Mouse (Mus musculus): ENCODE measurements around the gene March8. TPM values are rescaled to one million over a fixed set of nuclear protein-coding genes. Genes with fewer than 3 reads are reported as not detected.

March8 gene
- polyA plus RNA-seq, 1 experiment from 2014 or later, result 28.6 TPM

GRCm38 (mm10) chr6:116398136-116398535 is 60.3 kb downstream of the March8 start:
- H3K27me3 ChIP-seq (ENCODE audit: control insufficient read depth, insufficient read depth, low read length), result no peaks in the 10 kb centered on the region
- 51% methylated on average over 2 of the region's 2 CpGs for WGBS
- no peaks in the 10 kb centered on the region for H3K4me1 ChIP-seq (ENCODE audit: control insufficient read depth in 2 of 2, insufficient read depth in 2 of 2, low read length in 2 of 2)
- H3K4me2 ChIP-seq (ENCODE audit: low read length), result no peak overlapping the region
- no peak overlapping the region for H3K27ac ChIP-seq (replicated peaks in 1 of 2; ENCODE audit: control insufficient read depth in 1 of 2, insufficient read depth in 1 of 2, low read depth in 2 of 2, low read length in 2 of 2)
- no peak overlapping the region for H3K4me3 ChIP-seq (ENCODE audit: control insufficient read depth in 1 of 2, insufficient read depth in 1 of 2, low read depth in 1 of 2, low read length in 2 of 2)
- H3K36me3 ChIP-seq (ENCODE audit: control insufficient read depth, insufficient read depth, low read length), result peaks cover 11% of the 10 kb centered on the region
- ATAC-seq (ENCODE audit: insufficient number of reproducible peaks, insufficient read depth, low FRiP score, low read depth), result no peak
- H3K9ac ChIP-seq (ENCODE audit: low read length), result no peak overlapping the region
- no peaks in the 10 kb centered on the region for H3K9me3 ChIP-seq (ENCODE audit: control insufficient read depth, low read length)

GRCm38 (mm10) chr6:116401746-116402423 is 64.1 kb downstream of the March8 start:
- no peak for ATAC-seq (ENCODE audit: insufficient number of reproducible peaks, insufficient read depth, low FRiP score, low read depth)
- Histone ChIP-seq H3K27me3 (ENCODE audit: control insufficient read depth, insufficient read depth, low read length) (no peaks in the 10 kb centered on the region), H3K27ac (replicated peaks in 1 of 2; ENCODE audit: control insufficient read depth in 1 of 2, insufficient read depth in 1 of 2, low read depth in 2 of 2, low read length in 2 of 2) (no peak overlapping the region), H3K9me3 (ENCODE audit: control insufficient read depth, low read length) (no peaks in the 10 kb centered on the region), H3K4me3 (ENCODE audit: control insufficient read depth in 1 of 2, insufficient read depth in 1 of 2, low read depth in 1 of 2, low read length in 2 of 2) (no peak overlapping the region), H3K4me1 (ENCODE audit: control insufficient read depth in 2 of 2, insufficient read depth in 2 of 2, low read length in 2 of 2) (no peaks in the 10 kb centered on the region), H3K9ac (ENCODE audit: low read length) (no peak overlapping the region), H3K36me3 (ENCODE audit: control insufficient read depth, insufficient read depth, low read length) (peaks cover 23% of the 10 kb centered on the region), H3K4me2 (ENCODE audit: low read length) (no peak overlapping the region)
- WGBS, result 94% methylated on average over 12 of the region's 12 CpGs

- Histone ChIP-seq H3K4me2 (ENCODE audit: low read length) (no peak overlapping the region), H3K36me3 (ENCODE audit: control insufficient read depth, insufficient read depth, low read length) (peaks cover 23% of the 10 kb centered on the region), H3K4me3 (ENCODE audit: control insufficient read depth in 1 of 2, insufficient read depth in 1 of 2, low read depth in 1 of 2, low read length in 2 of 2) (no peak overlapping the region), H3K9me3 (ENCODE audit: control insufficient read depth, low read length) (no peaks in the 10 kb centered on the region), H3K9ac (ENCODE audit: low read length) (no peak overlapping the region), H3K27ac (replicated peaks in 1 of 2; ENCODE audit: control insufficient read depth in 1 of 2, insufficient read depth in 1 of 2, low read depth in 2 of 2, low read length in 2 of 2) (no peak overlapping the region), H3K4me1 (ENCODE audit: control insufficient read depth in 2 of 2, insufficient read depth in 2 of 2, low read length in 2 of 2) (no peaks in the 10 kb centered on the region), H3K27me3 (ENCODE audit: control insufficient read depth, insufficient read depth, low read length) (no peaks in the 10 kb centered on the region)
- ATAC-seq (ENCODE audit: insufficient number of reproducible peaks, insufficient read depth, low FRiP score, low read depth), result no peak
- WGBS, result 91% methylated on average over 3 of the region's 3 CpGs
These were observed 64.6 kb downstream of the March8 start for GRCm38 (mm10) chr6:116402426-116402825.

GRCm38 (mm10) chr6:116405243-116405642 is 67.4 kb downstream of the March8 start:
- Histone ChIP-seq H3K36me3 (ENCODE audit: control insufficient read depth, insufficient read depth, low read length) (peaks cover 36% of the 10 kb centered on the region), H3K9me3 (ENCODE audit: control insufficient read depth, low read length) (no peaks in the 10 kb centered on the region), H3K4me2 (ENCODE audit: low read length) (no peak overlapping the region), H3K27ac (replicated peaks in 1 of 2; ENCODE audit: control insufficient read depth in 1 of 2, insufficient read depth in 1 of 2, low read depth in 2 of 2, low read length in 2 of 2) (no peak overlapping the region), H3K27me3 (ENCODE audit: control insufficient read depth, insufficient read depth, low read length) (no peaks in the 10 kb centered on the region), H3K9ac (ENCODE audit: low read length) (no peak overlapping the region), H3K4me1 (ENCODE audit: control insufficient read depth in 2 of 2, insufficient read depth in 2 of 2, low read length in 2 of 2) (no peaks in the 10 kb centered on the region), H3K4me3 (ENCODE audit: control insufficient read depth in 1 of 2, insufficient read depth in 1 of 2, low read depth in 1 of 2, low read length in 2 of 2) (no peak overlapping the region)
- ATAC-seq (ENCODE audit: insufficient number of reproducible peaks, insufficient read depth, low FRiP score, low read depth), result no peak
- 92% methylated on average over 9 of the region's 9 CpGs for whole genome bisulfite sequencing

- H3K9me3 ChIP-seq (ENCODE audit: control insufficient read depth, low read length), result no peaks in the 10 kb centered on the region
- H3K27me3 ChIP-seq (ENCODE audit: control insufficient read depth, insufficient read depth, low read length), result no peaks in the 10 kb centered on the region
- no peak overlapping the region for H3K4me3 ChIP-seq (ENCODE audit: control insufficient read depth in 1 of 2, insufficient read depth in 1 of 2, low read depth in 1 of 2, low read length in 2 of 2)
- 86% methylated on average over 5 of the region's 5 CpGs for WGBS
- H3K9ac ChIP-seq (ENCODE audit: low read length), result no peak overlapping the region
- no peak overlapping the region for H3K27ac ChIP-seq (replicated peaks in 1 of 2; ENCODE audit: control insufficient read depth in 1 of 2, insufficient read depth in 1 of 2, low read depth in 2 of 2, low read length in 2 of 2)
- no peaks in the 10 kb centered on the region for H3K4me1 ChIP-seq (ENCODE audit: control insufficient read depth in 2 of 2, insufficient read depth in 2 of 2, low read length in 2 of 2)
- H3K36me3 ChIP-seq (ENCODE audit: control insufficient read depth, insufficient read depth, low read length), result peaks cover 39% of the 10 kb centered on the region
- ATAC-seq (ENCODE audit: insufficient number of reproducible peaks, insufficient read depth, low FRiP score, low read depth), result no peak
- H3K4me2 ChIP-seq (ENCODE audit: low read length), result no peak overlapping the region
These were observed 67.9 kb downstream of the March8 start for GRCm38 (mm10) chr6:116405715-116406114.

- Histone ChIP-seq H3K27ac (replicated peaks in 1 of 2; ENCODE audit: control insufficient read depth in 1 of 2, insufficient read depth in 1 of 2, low read depth in 2 of 2, low read length in 2 of 2) (no peak overlapping the region), H3K4me3 (ENCODE audit: control insufficient read depth in 1 of 2, insufficient read depth in 1 of 2, low read depth in 1 of 2, low read length in 2 of 2) (no peak overlapping the region), H3K9ac (ENCODE audit: low read length) (no peak overlapping the region), H3K9me3 (ENCODE audit: control insufficient read depth, low read length) (no peaks in the 10 kb centered on the region), H3K27me3 (ENCODE audit: control insufficient read depth, insufficient read depth, low read length) (no peaks in the 10 kb centered on the region), H3K4me2 (ENCODE audit: low read length) (no peak overlapping the region), H3K4me1 (ENCODE audit: control insufficient read depth in 2 of 2, insufficient read depth in 2 of 2, low read length in 2 of 2) (no peaks in the 10 kb centered on the region), H3K36me3 (ENCODE audit: control insufficient read depth, insufficient read depth, low read length) (peaks cover 35% of the 10 kb centered on the region)
- ATAC-seq (ENCODE audit: insufficient number of reproducible peaks, insufficient read depth, low FRiP score, low read depth), result no peak
- 53% methylated on average over 2 of the region's 2 CpGs for WGBS
These were observed 68.3 kb downstream of the March8 start for GRCm38 (mm10) chr6:116406152-116406551.

- no peak overlapping the region for H3K4me3 ChIP-seq (ENCODE audit: control insufficient read depth in 1 of 2, insufficient read depth in 1 of 2, low read depth in 1 of 2, low read length in 2 of 2)
- no peaks in the 10 kb centered on the region for H3K27me3 ChIP-seq (ENCODE audit: control insufficient read depth, insufficient read depth, low read length)
- no peak overlapping the region for H3K4me2 ChIP-seq (ENCODE audit: low read length)
- H3K27ac ChIP-seq (replicated peaks in 1 of 2; ENCODE audit: control insufficient read depth in 1 of 2, insufficient read depth in 1 of 2, low read depth in 2 of 2, low read length in 2 of 2), result no peak overlapping the region
- no peaks in the 10 kb centered on the region for H3K4me1 ChIP-seq (ENCODE audit: control insufficient read depth in 2 of 2, insufficient read depth in 2 of 2, low read length in 2 of 2)
- H3K9ac ChIP-seq (ENCODE audit: low read length), result no peak overlapping the region
- no peaks in the 10 kb centered on the region for H3K9me3 ChIP-seq (ENCODE audit: control insufficient read depth, low read length)
- 66% methylated on average over 5 of the region's 5 CpGs for WGBS
- peaks cover 35% of the 10 kb centered on the region for H3K36me3 ChIP-seq (ENCODE audit: control insufficient read depth, insufficient read depth, low read length)
- no peak for ATAC-seq (ENCODE audit: insufficient number of reproducible peaks, insufficient read depth, low FRiP score, low read depth)
These were observed 68.9 kb downstream of the March8 start for GRCm38 (mm10) chr6:116406680-116407079.

GRCm38 (mm10) chr6:116407216-116407615 is 69.4 kb downstream of the March8 start:
- Histone ChIP-seq H3K4me2 (ENCODE audit: low read length) (no peak overlapping the region), H3K27ac (replicated peaks in 1 of 2; ENCODE audit: control insufficient read depth in 1 of 2, insufficient read depth in 1 of 2, low read depth in 2 of 2, low read length in 2 of 2) (no peak overlapping the region), H3K9me3 (ENCODE audit: control insufficient read depth, low read length) (no peaks in the 10 kb centered on the region), H3K4me1 (ENCODE audit: control insufficient read depth in 2 of 2, insufficient read depth in 2 of 2, low read length in 2 of 2) (no peaks in the 10 kb centered on the region), H3K4me3 (ENCODE audit: control insufficient read depth in 1 of 2, insufficient read depth in 1 of 2, low read depth in 1 of 2, low read length in 2 of 2) (no peak overlapping the region), H3K36me3 (ENCODE audit: control insufficient read depth, insufficient read depth, low read length) (peaks cover 35% of the 10 kb centered on the region), H3K27me3 (ENCODE audit: control insufficient read depth, insufficient read depth, low read length) (no peaks in the 10 kb centered on the region), H3K9ac (ENCODE audit: low read length) (no peak overlapping the region)
- WGBS, result 90% methylated on average over 4 of the region's 4 CpGs
- ATAC-seq (ENCODE audit: insufficient number of reproducible peaks, insufficient read depth, low FRiP score, low read depth), result no peak

Measured in heart, embryonic 14.5 days (tissue).